Mouse (Mus musculus) kidney, adult 9 months (tissue): ENCODE measurements at regions not wholly inside any gene's neighbourhood (a gene's known extent, or its start where the extent isn't known, plus 50 kb on each side); places are given as distances from the start of the nearest gene placed in this dataset.

ENCODE experiments used
- DNase-seq: peaks from one replicate; pipeline ENCODE4 v3.0.0; 2022

GRCm38 (mm10) chr8:49236021-49236821, 392.5 kb upstream of the Tenm3 start:
- DNase-seq: no peak

- no peak for DNase-seq
These were observed 380.2 kb upstream of the Tenm3 start for GRCm38 (mm10) chr8:49223841-49224420.

- DNase-seq: no peak
These were observed 351.5 kb upstream of the Tenm3 start for GRCm38 (mm10) chr8:49195333-49195640.

GRCm38 (mm10) chr8:49194592-49195332, 351.0 kb upstream of the Tenm3 start:
- no peak for DNase-seq

- no peak for DNase-seq
These were observed 343.1 kb upstream of the Tenm3 start for GRCm38 (mm10) chr8:49186853-49187252.

GRCm38 (mm10) chr8:49175386-49175785, 331.6 kb upstream of the Tenm3 start:
- no peak for DNase-seq

- DNase-seq: no peak
These were observed 331.2 kb upstream of the Tenm3 start for GRCm38 (mm10) chr8:49174956-49175355.

GRCm38 (mm10) chr8:49159318-49159717, 315.6 kb upstream of the Tenm3 start:
- no peak for DNase-seq

- DNase-seq: no peak
These were observed 314.4 kb upstream of the Tenm3 start for GRCm38 (mm10) chr8:49158201-49158600.

GRCm38 (mm10) chr8:49136503-49137044, 292.8 kb upstream of the Tenm3 start:
- no peak for DNase-seq

- DNase-seq: no peak
These were observed 265.3 kb upstream of the Tenm3 start for GRCm38 (mm10) chr8:49109095-49109494.

- DNase-seq: no peak
These were observed 264.9 kb upstream of the Tenm3 start for GRCm38 (mm10) chr8:49108665-49109064.

GRCm38 (mm10) chr8:49106531-49106930, 262.8 kb upstream of the Tenm3 start:
- DNase-seq: no peak

GRCm38 (mm10) chr8:49101156-49101555, 257.4 kb upstream of the Tenm3 start:
- no peak for DNase-seq

GRCm38 (mm10) chr8:49084191-49084875, 240.6 kb upstream of the Tenm3 start:
- no peak for DNase-seq

- DNase-seq: no peak
These were observed 225.7 kb upstream of the Tenm3 start for GRCm38 (mm10) chr8:49069451-49069850.

GRCm38 (mm10) chr8:49063256-49063655, 219.5 kb upstream of the Tenm3 start:
- DNase-seq: no peak

GRCm38 (mm10) chr8:49043236-49043635, 199.5 kb upstream of the Tenm3 start:
- DNase-seq: no peak

GRCm38 (mm10) chr8:49035970-49036700, 192.4 kb upstream of the Tenm3 start:
- no peak for DNase-seq

GRCm38 (mm10) chr8:49035519-49035918, 191.8 kb upstream of the Tenm3 start:
- peak; percentile 61 for DNase-seq

- DNase-seq: no peak
These were observed 186.5 kb upstream of the Tenm3 start for GRCm38 (mm10) chr8:49030255-49030654.

GRCm38 (mm10) chr8:49017741-49018140, 174.0 kb upstream of the Tenm3 start:
- no peak for DNase-seq
